Mouse (Mus musculus) forebrain, embryonic 16.5 days (tissue): ENCODE data around the gene Cript. TPM values are rescaled to one million over a fixed set of nuclear protein-coding genes. Genes with fewer than 3 reads are reported as not detected.

ENCODE experiments used
- ATAC-seq: fragments of 200-750 bp; cut with Nextera tagmentation; 2 replicates; pipeline ENCODE4 v1.8.0; 2017; ENCODE audit warnings: mild to moderate bottlenecking, moderate library complexity
- H3K27ac ChIP-seq: fragments of 300-500 bp; sonication (generic); 2 replicates; pipeline ENCODE4 v1.5.1; 2014; ENCODE audit warnings: low read length, control low read depth
- H3K27me3 ChIP-seq: fragments of 300-500 bp; sonication (generic); replicated peaks from 2 replicates; pipeline ENCODE4 v1.6.1; 2014; ENCODE audit warnings: low read length; ENCODE audit not compliant: control insufficient read depth, insufficient read depth
- H3K36me3 ChIP-seq: fragments of 300-500 bp; sonication (generic); 2 replicates; pipeline ENCODE4 v1.6.1; 2014; ENCODE audit not compliant: control insufficient read depth, insufficient read depth
- H3K4me1 ChIP-seq: fragments of 300-500 bp; sonication (generic); replicated peaks from 2 replicates; pipeline ENCODE4 v1.6.1; 2014; ENCODE audit warnings: low read length; ENCODE audit not compliant: control insufficient read depth, insufficient read depth
- H3K4me2 ChIP-seq: fragments of 300-500 bp; sonication (generic); 2 replicates; pipeline ENCODE4 v1.6.1; 2014; ENCODE audit warnings: mild to moderate bottlenecking, low read length, control low read depth
- H3K4me3 ChIP-seq: fragments of 300-500 bp; sonication (generic); replicated peaks from 2 replicates; pipeline ENCODE4 v1.5.1; 2014; ENCODE audit warnings: mild to moderate bottlenecking, low read length, control low read depth
- H3K9ac ChIP-seq: fragments of 300-500 bp; sonication (generic); replicated peaks from 2 replicates; pipeline ENCODE4 v1.6.1; 2014; ENCODE audit warnings: low read depth, low read length, control low read depth
- H3K9me3 ChIP-seq: fragments of 300-500 bp; sonication (generic); 2 replicates; pipeline ENCODE4 v1.6.1; 2016; ENCODE audit warnings: low read length; ENCODE audit not compliant: control insufficient read depth
- WGBS: fragments of 180-500 bp; shearing (Covaris S2); extraction: QIAGEN DNeasy Blood & Tissue Kit; methylation state at CpG from one replicate; pipeline ENCODE4 v1.1.7; 2014; 5-methylcytosine and 5-hydroxymethylcytosine counted together
- polyA plus RNA-seq: library from polyadenylated mRNA; unstranded; fragments of >200 nt; fragmentation: Nextera tagmentation; extraction: Ambion mirVana; gene quantifications from 2 replicates; pipeline ENCODE4 v1.2.1, GENCODE M21; 2015

The Cript gene
- 239 and 248 TPM in 2 replicates for polyA plus RNA-seq

DNA sequence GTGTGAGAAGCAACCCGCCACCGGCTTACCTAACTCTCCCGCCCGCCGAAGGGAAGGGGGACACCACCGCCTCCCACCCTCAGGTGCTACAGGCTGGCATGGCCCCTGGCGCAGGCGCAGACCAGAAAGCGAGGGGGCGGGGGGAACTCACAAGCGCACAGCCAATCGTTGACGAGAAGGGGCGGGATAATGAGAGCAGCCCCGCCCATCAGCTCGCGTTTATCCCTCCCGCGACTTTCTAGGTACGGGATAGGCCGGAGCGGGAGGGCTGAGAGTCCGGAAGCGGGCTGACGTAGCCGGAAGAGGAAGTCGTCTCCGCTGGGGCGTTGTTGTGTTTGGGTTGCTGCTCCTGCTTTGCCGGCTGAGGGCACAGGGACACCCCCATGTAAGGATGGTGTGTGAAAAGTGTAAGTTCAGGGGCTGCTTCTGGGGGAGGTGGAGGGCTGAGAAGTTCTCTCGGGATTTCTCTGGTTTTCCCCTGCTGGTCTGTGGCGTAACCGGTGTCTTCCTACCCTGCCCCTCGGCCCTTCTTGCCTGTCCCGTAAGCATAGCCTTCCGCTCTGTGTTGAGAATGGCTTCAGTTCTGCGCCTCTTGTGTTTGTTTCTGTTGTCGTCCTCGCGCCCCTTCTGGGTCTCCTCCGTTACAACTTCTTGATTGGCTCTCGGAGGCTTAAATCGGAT lies at the start of gene Cript, which contains the start of gene Pigf:
Cript (plus strand) TSS at position 282 of the 681 bp plus-strand sequence.
Pigf (minus strand) TSS at position 138 of the 681 bp plus-strand sequence.
- H3K36me3 ChIP-seq: peaks cover 2% of the 10 kb centered on the region; the same call in 1 of the 2 replicates

DNA sequence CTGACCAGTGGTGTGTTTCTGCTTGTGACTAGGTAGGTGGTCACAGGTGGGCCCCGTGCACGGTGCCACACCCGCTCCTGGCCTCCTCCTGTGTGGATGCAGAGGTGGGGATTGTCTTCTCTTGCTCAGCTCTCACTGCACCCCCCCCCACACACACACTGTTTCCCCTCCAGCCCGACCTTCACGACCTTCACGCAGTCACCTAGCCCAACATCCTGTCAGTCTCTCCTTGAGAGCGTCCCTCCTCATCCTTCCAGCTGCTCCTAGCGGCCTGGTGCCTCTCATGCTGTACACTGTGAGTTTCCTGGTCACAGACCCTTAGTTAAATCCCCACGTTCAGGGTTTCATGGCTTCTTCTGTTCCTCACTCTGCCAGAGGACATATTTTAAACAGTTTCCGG lies 49.0 kb upstream of the Cript start:
- Histone ChIP-seq H3K9me3 (no peaks in the 10 kb centered on the region), H3K27ac (no peak overlapping the region), H3K4me2 (no peak overlapping the region), H3K36me3 (no peaks in the 10 kb centered on the region), H3K27me3 (no peaks in the 10 kb centered on the region), H3K4me1 (peaks cover 2% of the 10 kb centered on the region), H3K9ac (no peak overlapping the region), H3K4me3 (no peak overlapping the region)
- 86% methylated on average over 10 of the region's 10 CpGs for WGBS
- ATAC-seq: no peak

More for the DNA sequence above, at the start of gene Cript, which contains the start of gene Pigf:
- Histone ChIP-seq H3K9ac (peak within 1 kb of the TSS; percentile 75), H3K4me1 (peaks cover 17% of the 10 kb centered on the region), H3K27me3 (no peaks in the 10 kb centered on the region), H3K4me2 (peak within 1 kb of the TSS; percentile 98), H3K9me3 (no peaks in the 10 kb centered on the region), H3K4me3 (peak within 1 kb of the TSS; percentile 96), H3K27ac (peak within 1 kb of the TSS; percentile 56)
- WGBS: under 1% methylated on average over 43 of the region's 43 CpGs
- peak; percentile 99 for ATAC-seq

DNA sequence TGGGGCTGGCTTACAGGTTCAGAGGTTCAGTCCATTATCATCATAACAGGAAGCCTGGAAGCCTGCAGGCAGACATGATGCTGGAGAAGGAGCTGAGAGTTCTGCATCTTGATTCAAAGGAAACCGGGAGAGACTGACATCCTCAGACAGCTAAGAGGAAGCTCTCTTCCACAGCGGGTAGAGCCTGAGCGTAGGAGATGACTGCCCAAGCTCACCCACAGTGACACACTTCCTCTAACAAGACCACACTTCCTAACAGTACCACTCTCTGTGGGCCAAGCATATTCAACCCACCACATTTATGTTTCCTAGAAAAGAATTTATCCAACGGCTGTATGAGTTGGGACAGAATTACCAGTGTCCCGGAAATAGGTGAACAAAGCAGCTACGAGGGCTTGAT lies 46.9 kb upstream of the Cript start:
- H3K4me2 ChIP-seq: no peak overlapping the region
- H3K9me3 ChIP-seq: no peaks in the 10 kb centered on the region
- ATAC-seq: no peak
- no peaks in the 10 kb centered on the region for H3K27me3 ChIP-seq
- no peak overlapping the region for H3K9ac ChIP-seq
- H3K4me1 ChIP-seq: no peaks in the 10 kb centered on the region
- no peak overlapping the region for H3K27ac ChIP-seq
- no peaks in the 10 kb centered on the region for H3K36me3 ChIP-seq
- 91% methylated on average over 6 of the region's 6 CpGs for WGBS
- H3K4me3 ChIP-seq: no peak overlapping the region

DNA sequence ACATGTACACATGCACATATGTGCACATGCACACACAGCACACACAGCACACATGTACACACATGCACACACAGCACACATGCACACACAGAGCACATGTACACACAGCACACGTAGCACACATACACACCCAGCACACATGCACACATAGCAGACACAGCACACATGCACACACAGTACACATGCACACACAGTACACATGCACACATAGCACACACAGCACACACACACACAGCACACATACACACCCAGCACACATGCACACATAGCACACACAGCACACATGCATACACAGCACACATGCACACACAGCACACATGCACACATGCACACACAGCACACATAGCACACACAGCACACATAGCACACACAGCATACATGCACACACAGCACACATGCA lies 44.1 kb upstream of the Cript start:
- H3K9ac ChIP-seq: no peak overlapping the region
- H3K4me2 ChIP-seq: no peak overlapping the region
- no peak for ATAC-seq
- H3K4me1 ChIP-seq: peaks cover 3% of the 10 kb centered on the region
- H3K27ac ChIP-seq: no peak overlapping the region
- 94% methylated on average over 1 of the region's 1 CpGs for WGBS
- no peaks in the 10 kb centered on the region for H3K27me3 ChIP-seq
- no peak overlapping the region for H3K4me3 ChIP-seq
- H3K36me3 ChIP-seq: no peaks in the 10 kb centered on the region
- no peaks in the 10 kb centered on the region for H3K9me3 ChIP-seq

DNA sequence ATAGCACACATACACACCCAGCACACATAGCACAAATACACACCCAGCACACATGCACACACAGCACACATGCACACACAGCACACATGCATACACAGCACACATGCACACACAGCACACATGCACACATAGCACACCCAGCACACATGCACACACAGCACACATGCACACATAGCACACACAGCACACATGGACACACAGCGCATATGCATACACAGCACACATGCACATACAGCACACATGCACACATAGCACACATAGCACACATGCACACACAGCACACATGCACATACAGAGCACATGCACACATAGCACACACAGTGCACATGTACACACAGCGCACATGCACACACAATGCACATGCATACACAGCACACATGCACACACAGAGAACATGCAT lies 43.6 kb upstream of the Cript start:
- no peaks in the 10 kb centered on the region for H3K27me3 ChIP-seq
- no peak for ATAC-seq
- WGBS: 99% methylated on average over 2 of the region's 2 CpGs

DNA sequence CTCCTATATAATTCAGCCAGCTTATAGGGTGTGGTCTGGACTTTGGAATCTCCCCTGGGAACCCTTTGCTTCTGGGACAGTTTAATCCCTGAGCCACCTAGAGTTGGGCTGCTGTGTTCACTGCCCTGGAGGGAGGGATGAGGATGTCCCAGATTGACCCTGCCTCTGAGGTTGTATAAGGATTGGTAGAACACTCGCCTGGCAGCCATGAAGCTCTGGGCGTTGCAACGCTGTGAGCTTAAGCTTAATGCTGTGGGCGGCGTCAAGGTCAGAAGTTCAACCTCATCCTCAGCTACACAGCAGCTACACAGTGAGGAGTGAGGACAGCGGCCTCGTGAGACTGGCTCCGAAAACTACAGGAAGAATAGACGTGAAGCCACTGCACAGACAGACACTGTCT lies 42.9 kb upstream of the Cript start:
- Histone ChIP-seq H3K4me3 (no peak overlapping the region), H3K27ac (no peak overlapping the region), H3K27me3 (no peaks in the 10 kb centered on the region), H3K4me2 (no peak overlapping the region), H3K9ac (no peak overlapping the region), H3K36me3 (no peaks in the 10 kb centered on the region), H3K4me1 (peaks cover 13% of the 10 kb centered on the region), H3K9me3 (no peaks in the 10 kb centered on the region)
- WGBS: 88% methylated on average over 9 of the region's 9 CpGs
- ATAC-seq: no peak

More for the DNA sequence above, 43.6 kb upstream of the Cript start:
- H3K36me3 ChIP-seq: no peaks in the 10 kb centered on the region
- peaks cover 8% of the 10 kb centered on the region for H3K4me1 ChIP-seq
- H3K4me3 ChIP-seq: no peak overlapping the region
- H3K9ac ChIP-seq: no peak overlapping the region
- no peak overlapping the region for H3K27ac ChIP-seq
- no peaks in the 10 kb centered on the region for H3K9me3 ChIP-seq
- no peak overlapping the region for H3K4me2 ChIP-seq

DNA sequence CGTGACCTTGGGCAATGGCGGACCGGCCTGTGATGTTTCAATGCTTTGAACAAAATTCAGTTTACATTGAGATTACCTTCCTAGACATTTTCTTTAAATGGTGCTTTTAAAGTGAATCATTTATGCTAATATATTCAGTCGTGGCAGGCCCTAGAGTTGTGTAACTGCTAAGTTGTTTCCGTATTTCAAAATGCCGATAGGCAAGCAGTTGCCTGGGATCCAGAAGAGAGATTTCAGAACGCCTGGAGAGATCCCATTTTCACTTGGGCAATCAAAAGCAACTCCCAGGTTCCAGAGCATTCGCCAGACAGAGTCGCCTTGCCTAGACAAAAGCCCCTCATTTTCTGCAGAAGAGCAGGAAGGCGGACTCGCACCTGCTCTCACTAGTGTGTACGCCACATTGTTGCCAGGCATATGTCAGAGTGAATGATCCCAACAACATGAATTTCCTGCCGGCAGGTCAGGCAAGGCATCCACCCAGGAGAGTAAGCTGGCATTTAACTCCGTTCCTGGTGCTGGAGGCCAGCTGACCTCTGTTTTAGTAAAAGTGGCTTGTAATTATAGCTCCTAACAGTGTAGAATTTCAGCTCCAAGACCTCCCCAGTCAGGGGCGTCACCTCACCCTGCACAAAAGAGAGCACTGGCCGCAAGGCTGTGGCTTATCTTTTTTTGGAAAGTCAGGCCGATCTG lies 38.8 kb upstream of the Cript start:
- no peak; the same call in 1 of the 2 replicates for ATAC-seq
- Histone ChIP-seq H3K27me3 (no peaks in the 10 kb centered on the region), H3K4me2 (peak overlapping the region; percentile 17), H3K9ac (0 out of 2 replicates have a peak overlapping the region, but pooled peaks have one; percentile 16), H3K4me1 (peaks cover 15% of the 10 kb centered on the region), H3K27ac (peak overlapping the region; percentile 39; the same call in 1 of the 2 replicates), H3K4me3 (no peak overlapping the region), H3K9me3 (no peaks in the 10 kb centered on the region), H3K36me3 (no peaks in the 10 kb centered on the region)
- WGBS: 29% methylated on average over 17 of the region's 17 CpGs

DNA sequence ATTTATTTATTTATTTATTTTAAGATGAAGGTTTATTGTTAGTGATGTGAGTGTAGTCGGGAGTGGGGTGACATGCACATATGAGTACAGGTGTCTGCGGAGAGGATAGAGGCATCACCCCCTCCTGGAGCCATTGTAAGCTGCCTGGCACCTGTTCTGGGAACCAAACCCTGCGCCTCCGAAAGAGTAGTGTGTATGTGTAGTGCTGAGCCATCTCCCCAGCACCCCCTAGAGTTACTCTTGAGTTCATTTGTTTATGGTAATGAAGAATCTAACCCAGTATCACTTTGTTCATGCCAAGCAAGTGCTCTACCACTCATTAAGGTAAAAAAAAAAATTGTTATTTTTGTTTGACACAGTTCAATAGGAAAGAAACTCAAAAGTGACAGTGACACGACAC lies 37.2 kb upstream of the Cript start:
- peak; percentile 41; the same call in 1 of the 2 replicates for ATAC-seq
- Histone ChIP-seq H3K4me3 (no peak overlapping the region), H3K9ac (no peak overlapping the region), H3K27ac (no peak overlapping the region), H3K9me3 (no peaks in the 10 kb centered on the region), H3K4me1 (peaks cover 15% of the 10 kb centered on the region), H3K27me3 (no peaks in the 10 kb centered on the region), H3K4me2 (no peak overlapping the region), H3K36me3 (no peaks in the 10 kb centered on the region)
- 84% methylated on average over 5 of the region's 5 CpGs for WGBS

DNA sequence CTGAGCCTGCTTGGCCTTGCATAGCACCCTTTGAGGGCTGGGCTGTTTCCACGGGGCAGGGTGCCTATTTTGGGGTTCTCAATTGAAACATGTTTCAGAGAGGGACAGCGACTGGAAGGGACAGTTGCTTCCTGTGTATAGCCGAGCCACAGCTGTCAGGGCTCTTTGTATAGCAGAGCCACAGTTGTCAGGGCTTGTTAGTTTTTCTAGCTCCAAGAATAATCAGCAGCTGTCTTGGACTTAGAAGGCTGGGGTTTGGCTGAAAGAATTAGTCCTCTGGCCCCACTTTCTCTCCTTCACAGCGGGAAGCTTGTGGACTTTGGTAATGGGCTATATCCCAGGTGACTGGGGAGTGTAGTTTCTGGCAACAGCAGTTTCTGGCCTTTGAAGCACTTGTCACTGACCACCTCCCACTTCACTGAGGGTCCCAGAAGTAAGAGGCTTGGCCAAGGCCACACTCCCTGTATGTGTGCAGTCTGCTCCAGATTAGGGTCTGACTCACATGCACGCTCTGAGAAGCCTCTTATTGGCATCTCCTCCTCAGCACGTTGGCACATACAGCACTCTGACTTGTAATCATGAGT lies 36.7 kb upstream of the Cript start:
- H3K9me3 ChIP-seq: no peaks in the 10 kb centered on the region
- WGBS: 52% methylated on average over 6 of the region's 6 CpGs
- H3K4me1 ChIP-seq: peaks cover 15% of the 10 kb centered on the region
- no peak overlapping the region for H3K27ac ChIP-seq
- no peaks in the 10 kb centered on the region for H3K27me3 ChIP-seq
- H3K36me3 ChIP-seq: no peaks in the 10 kb centered on the region
- no peak overlapping the region for H3K4me3 ChIP-seq
- H3K4me2 ChIP-seq: no peak overlapping the region
- H3K9ac ChIP-seq: no peak overlapping the region
- ATAC-seq: 0 out of 2 replicates have a peak, but pooled peaks have one; percentile 50
